Mouse (Mus musculus): ENCODE data around the gene Nf1. TPM values are rescaled to one million over a fixed set of nuclear protein-coding genes. Genes with fewer than 3 reads are reported as not detected.

Nf1 gene
- total and polyA plus RNA-seq, 3 experiments, result 8.5 to 30.9 (median 30.5) TPM

- 71% methylated on average over 6 of the region's 6 CpGs for WGBS
- no peak for DNase-seq
- H3K27me3 ChIP-seq (ENCODE audit: control insufficient read depth, insufficient read depth, low read length), result no peaks in the 10 kb centered on the region
- no peak overlapping the region for H3K9ac ChIP-seq (ENCODE audit: low read depth, low read length)
- H3K79me2 ChIP-seq (replicated peaks; ENCODE audit: control insufficient read depth, insufficient read depth, low read length), result no peaks in the 10 kb centered on the region
- intact Hi-C loops (cut with DNase I), result no loop called here
- H3K36me3 ChIP-seq (ENCODE audit: control insufficient read depth, insufficient read depth, low read length), result no peaks in the 10 kb centered on the region
- no peak overlapping the region for H3K27ac ChIP-seq
- peaks cover 3% of the 10 kb centered on the region for H3K4me1 ChIP-seq (ENCODE audit: control insufficient read depth, insufficient read depth, low read length)
- H3K4me3 ChIP-seq, result no peak overlapping the region
- no peak for TF ChIP-seq CTCF (IDR thresholded peaks at IDR 0.05)
- no peak for TF ChIP-seq POLR2A (IDR thresholded peaks at IDR 0.05; ENCODE audit: insufficient read depth, low read depth, low read length)
- TF ChIP-seq EP300 (IDR thresholded peaks at IDR 0.05; ENCODE audit: insufficient read depth, low read depth, low read length), result no peak
Measured at GRCm38 (mm10) chr11:79533311-79533710, 193.8 kb downstream of the Nf1 start.

GRCm38 (mm10) chr11:79533950-79534690 is 194.6 kb downstream of the Nf1 start:
- Histone ChIP-seq H3K4me3 (no peak overlapping the region), H3K27ac (no peak overlapping the region), H3K36me3 (ENCODE audit: control insufficient read depth, insufficient read depth, low read length) (no peaks in the 10 kb centered on the region), H3K27me3 (ENCODE audit: control insufficient read depth, insufficient read depth, low read length) (no peaks in the 10 kb centered on the region), H3K9ac (ENCODE audit: low read depth, low read length) (no peak overlapping the region), H3K4me1 (ENCODE audit: control insufficient read depth, insufficient read depth, low read length) (peaks cover 3% of the 10 kb centered on the region), H3K79me2 (replicated peaks; ENCODE audit: control insufficient read depth, insufficient read depth, low read length) (no peaks in the 10 kb centered on the region)
- TF ChIP-seq CTCF (IDR thresholded peaks at IDR 0.05), result no peak
- TF ChIP-seq EP300 (IDR thresholded peaks at IDR 0.05; ENCODE audit: insufficient read depth, low read depth, low read length), result no peak
- TF ChIP-seq POLR2A (IDR thresholded peaks at IDR 0.05; ENCODE audit: insufficient read depth, low read depth, low read length), result no peak
- WGBS, result 62% methylated on average over 8 of the region's 8 CpGs
- intact Hi-C loops (cut with DNase I), result no loop called here
- peak; percentile 29 to 37 for DNase-seq

DNA sequence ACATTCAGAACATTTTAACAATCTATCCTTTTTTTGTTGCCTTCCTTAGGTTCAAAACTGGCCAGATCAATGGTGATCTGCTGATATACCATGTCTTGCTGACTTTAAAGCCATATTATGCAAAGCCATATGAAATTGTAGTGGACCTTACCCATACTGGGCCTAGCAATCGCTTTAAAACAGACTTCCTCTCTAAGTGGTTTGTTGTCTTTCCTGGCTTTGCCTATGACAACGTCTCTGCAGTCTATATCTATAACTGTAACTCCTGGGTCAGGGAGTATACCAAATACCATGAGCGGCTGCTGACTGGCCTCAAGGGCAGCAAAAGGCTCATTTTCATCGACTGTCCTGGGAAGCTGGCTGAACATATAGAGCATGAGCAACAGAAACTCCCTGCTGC is 196.1 kb downstream of the Nf1 start:
- no peak for DNase-seq
- H3K79me2 ChIP-seq (replicated peaks; ENCODE audit: control insufficient read depth, insufficient read depth, low read length), result no peaks in the 10 kb centered on the region
- H3K9ac ChIP-seq (ENCODE audit: low read depth, low read length), result no peak overlapping the region
- H3K27ac ChIP-seq, result no peak overlapping the region
- no peaks in the 10 kb centered on the region for H3K36me3 ChIP-seq (ENCODE audit: control insufficient read depth, insufficient read depth, low read length)
- TF ChIP-seq CTCF (IDR thresholded peaks at IDR 0.05) (no peak), POLR2A (IDR thresholded peaks at IDR 0.05; ENCODE audit: insufficient read depth, low read depth, low read length) (no peak), EP300 (IDR thresholded peaks at IDR 0.05; ENCODE audit: insufficient read depth, low read depth, low read length) (no peak)
- no peak overlapping the region for H3K4me3 ChIP-seq
- H3K27me3 ChIP-seq (ENCODE audit: control insufficient read depth, insufficient read depth, low read length), result no peaks in the 10 kb centered on the region
- WGBS, result 72% methylated on average over 4 of the region's 4 CpGs
- intact Hi-C loops (cut with DNase I), result no loop called here
- peaks cover 3% of the 10 kb centered on the region for H3K4me1 ChIP-seq (ENCODE audit: control insufficient read depth, insufficient read depth, low read length)

GRCm38 (mm10) chr11:79536293-79536692 is 196.8 kb downstream of the Nf1 start:
- H3K27me3 ChIP-seq (ENCODE audit: control insufficient read depth, insufficient read depth, low read length), result no peaks in the 10 kb centered on the region
- H3K27ac ChIP-seq, result no peak overlapping the region
- peaks cover 3% of the 10 kb centered on the region for H3K4me1 ChIP-seq (ENCODE audit: control insufficient read depth, insufficient read depth, low read length)
- no peak overlapping the region for H3K9ac ChIP-seq (ENCODE audit: low read depth, low read length)
- H3K4me3 ChIP-seq, result no peak overlapping the region
- intact Hi-C loops (cut with DNase I), result no loop called here
- WGBS, result 96% methylated on average over 3 of the region's 3 CpGs
- no peaks in the 10 kb centered on the region for H3K79me2 ChIP-seq (replicated peaks; ENCODE audit: control insufficient read depth, insufficient read depth, low read length)
- H3K36me3 ChIP-seq (ENCODE audit: control insufficient read depth, insufficient read depth, low read length), result no peaks in the 10 kb centered on the region
- TF ChIP-seq CTCF (IDR thresholded peaks at IDR 0.05), result no peak
- TF ChIP-seq POLR2A (IDR thresholded peaks at IDR 0.05; ENCODE audit: insufficient read depth, low read depth, low read length), result no peak
- TF ChIP-seq EP300 (IDR thresholded peaks at IDR 0.05; ENCODE audit: insufficient read depth, low read depth, low read length), result no peak
- DNase-seq, result no peak

DNA sequence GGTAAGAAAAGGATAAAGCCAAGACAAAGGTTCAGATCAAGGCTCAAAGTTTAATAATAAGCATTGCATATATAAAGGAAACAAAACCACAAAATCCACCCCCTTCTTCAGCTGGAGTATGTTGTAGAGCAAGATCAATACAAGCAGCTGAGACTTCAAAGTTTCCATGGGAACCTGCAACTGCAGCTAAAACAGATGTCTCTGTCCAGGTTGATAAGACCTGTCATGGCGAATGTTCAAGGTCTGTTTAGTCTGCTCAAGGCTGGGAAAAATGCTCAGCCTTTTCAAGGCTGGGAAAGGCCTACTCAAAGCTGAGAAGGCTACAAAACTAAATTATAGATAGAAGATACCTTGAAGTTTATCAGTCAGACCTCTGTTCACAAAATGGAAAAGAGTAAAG is 213.1 kb downstream of the Nf1 start:
- Histone ChIP-seq H3K9ac (ENCODE audit: low read depth, low read length) (no peak overlapping the region), H3K27ac (no peak overlapping the region), H3K36me3 (ENCODE audit: control insufficient read depth, insufficient read depth, low read length) (0 out of 2 replicates have a peak, but pooled peaks cover 2% of the 10 kb centered on the region), H3K79me2 (replicated peaks; ENCODE audit: control insufficient read depth, insufficient read depth, low read length) (no peaks in the 10 kb centered on the region), H3K4me1 (ENCODE audit: control insufficient read depth, insufficient read depth, low read length) (no peaks in the 10 kb centered on the region), H3K4me3 (no peak overlapping the region), H3K27me3 (ENCODE audit: control insufficient read depth, insufficient read depth, low read length) (no peaks in the 10 kb centered on the region)
- WGBS, result 56% methylated on average over 1 of the region's 1 CpGs
- no peak for TF ChIP-seq EP300 (IDR thresholded peaks at IDR 0.05; ENCODE audit: insufficient read depth, low read depth, low read length)
- no peak for TF ChIP-seq CTCF (IDR thresholded peaks at IDR 0.05)
- TF ChIP-seq POLR2A (IDR thresholded peaks at IDR 0.05; ENCODE audit: insufficient read depth, low read depth, low read length), result no peak
- DNase-seq, result no peak
- intact Hi-C loops (cut with DNase I), result no loop called here

- H3K27me3 ChIP-seq (ENCODE audit: control insufficient read depth, insufficient read depth, low read length), result no peaks in the 10 kb centered on the region
- no peak overlapping the region for H3K9ac ChIP-seq (ENCODE audit: low read depth, low read length)
- H3K27ac ChIP-seq, result no peak overlapping the region
- 90% methylated on average over 4 of the region's 4 CpGs for WGBS
- DNase-seq, result no peak
- no peaks in the 10 kb centered on the region for H3K36me3 ChIP-seq (ENCODE audit: control insufficient read depth, insufficient read depth, low read length)
- no peak overlapping the region for H3K4me3 ChIP-seq
- no peaks in the 10 kb centered on the region for H3K79me2 ChIP-seq (replicated peaks; ENCODE audit: control insufficient read depth, insufficient read depth, low read length)
- intact Hi-C loops (cut with DNase I), result no loop called here
- H3K4me1 ChIP-seq (ENCODE audit: control insufficient read depth, insufficient read depth, low read length), result no peaks in the 10 kb centered on the region
- TF ChIP-seq EP300 (IDR thresholded peaks at IDR 0.05; ENCODE audit: insufficient read depth, low read depth, low read length), result no peak
- no peak for TF ChIP-seq CTCF (IDR thresholded peaks at IDR 0.05)
- TF ChIP-seq POLR2A (IDR thresholded peaks at IDR 0.05; ENCODE audit: insufficient read depth, low read depth, low read length), result no peak
Measured at GRCm38 (mm10) chr11:79560536-79560935, 221.0 kb downstream of the Nf1 start.

Data from heart, adult 2 months (tissue).